Mouse (Mus musculus) lung, adult 18-20 months (tissue): ENCODE measurements at regions not wholly inside any gene's neighbourhood (a gene's known extent, or its start where the extent isn't known, plus 50 kb on each side); places are given as distances from the start of the nearest gene placed in this dataset.

Experiments used
- DNase-seq, 2 experiments: peaks; one replicate each; pipeline ENCODE4 v3.0.0; 2022; ENCODE audit warnings: mixed read lengths in 2 of 2

GRCm38 (mm10) chr19:33053199-33053867 is 296.0 kb downstream of the Pten start:
- no peak for DNase-seq

- DNase-seq: peak in 1 of 2 experiments; percentile 16
These were observed 299.1 kb downstream of the Pten start for GRCm38 (mm10) chr19:33056372-33056791.

GRCm38 (mm10) chr19:33061006-33061405 is 303.7 kb downstream of the Pten start:
- no peak for DNase-seq

DNA sequence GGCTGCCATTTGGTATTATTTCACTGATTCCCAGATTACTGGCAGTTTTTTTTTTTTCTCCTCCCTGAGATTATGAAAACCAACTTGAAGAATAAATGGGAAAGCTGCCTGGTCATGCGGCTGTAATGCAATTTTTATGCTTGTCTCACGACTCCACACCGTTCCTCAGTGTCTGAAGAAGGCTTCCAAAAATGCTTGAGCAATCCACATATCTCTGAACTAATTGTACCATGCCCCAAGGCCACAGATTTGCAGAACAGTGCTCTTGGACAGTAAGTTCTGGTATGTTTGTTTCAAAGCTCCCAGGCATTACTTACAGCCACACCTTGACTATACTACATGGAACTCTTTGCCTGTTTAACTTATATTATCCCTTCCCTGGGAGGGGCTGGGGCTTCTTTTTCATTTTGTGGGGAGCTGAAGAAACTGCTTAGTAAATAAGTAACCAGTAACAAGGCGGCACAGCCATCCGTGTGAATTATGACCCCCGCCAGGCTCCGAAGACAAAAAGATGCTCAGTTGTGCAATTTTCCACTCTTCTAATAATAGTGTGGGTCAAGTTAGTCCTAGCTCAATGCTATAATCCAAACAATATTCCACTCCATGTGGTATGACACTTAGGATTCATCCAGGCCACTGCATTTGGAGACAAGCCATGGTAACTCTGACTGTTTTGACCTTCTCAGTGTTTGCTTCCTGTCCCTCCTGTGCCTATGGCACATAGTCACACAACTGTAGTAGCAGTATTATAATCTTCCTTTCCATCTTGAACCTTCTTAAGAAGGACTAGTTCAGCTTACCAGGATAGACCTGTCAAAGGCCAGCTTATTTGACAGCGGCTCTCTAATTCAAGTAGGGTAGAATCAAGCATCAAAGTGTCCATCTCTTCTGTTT is 305.1 kb downstream of the Pten start:
- DNase-seq: peak in 1 of 2 experiments; percentile 21

GRCm38 (mm10) chr19:33065274-33066200 is 308.2 kb downstream of the Pten start:
- peak in 1 of 2 experiments; percentile 14 for DNase-seq

- peak in 1 of 2 experiments; percentile 30 for DNase-seq
These were observed 311.2 kb downstream of the Pten start for GRCm38 (mm10) chr19:33068351-33068955.

- DNase-seq: no peak
These were observed 312.5 kb downstream of the Pten start for GRCm38 (mm10) chr19:33069761-33070160.

DNA sequence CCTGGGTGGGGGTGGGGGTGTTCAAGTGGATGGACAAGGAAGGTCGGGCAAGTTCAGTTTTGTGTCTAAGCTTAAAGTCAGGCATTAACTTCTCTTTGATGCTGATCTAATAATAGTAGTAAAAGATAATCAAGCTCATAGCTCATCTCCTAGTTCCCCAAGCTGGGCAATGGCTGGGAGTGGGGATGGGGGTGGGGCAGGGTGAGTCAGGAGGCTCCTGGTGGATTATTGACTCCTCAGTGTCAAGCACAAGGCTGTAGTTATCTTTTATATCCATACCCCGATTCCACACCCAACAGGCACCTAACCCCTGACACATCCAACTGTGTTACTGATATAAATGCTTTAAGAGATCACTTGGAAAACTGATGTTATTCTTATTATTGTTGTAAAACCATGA is 315.0 kb downstream of the Pten start:
- DNase-seq: no peak

DNA sequence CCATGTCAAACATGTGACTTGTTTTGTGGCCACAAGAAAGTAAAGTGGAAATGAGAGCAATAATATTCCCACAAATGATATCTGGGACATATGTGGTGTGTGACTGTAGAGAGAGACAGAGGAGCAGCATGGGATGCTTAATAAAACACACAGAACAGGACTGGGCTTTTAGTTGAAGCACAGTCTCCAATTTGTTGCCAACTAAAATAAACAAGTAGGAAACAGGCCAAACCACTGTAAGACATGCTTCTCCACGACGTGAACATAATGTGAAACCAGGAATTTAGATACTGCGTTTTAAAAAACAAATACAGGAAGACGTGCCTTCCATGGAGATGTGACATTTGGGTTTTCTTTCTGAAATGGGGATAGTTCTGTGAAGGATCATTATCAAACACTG is 317.2 kb downstream of the Rnls start:
- no peak for DNase-seq

DNA sequence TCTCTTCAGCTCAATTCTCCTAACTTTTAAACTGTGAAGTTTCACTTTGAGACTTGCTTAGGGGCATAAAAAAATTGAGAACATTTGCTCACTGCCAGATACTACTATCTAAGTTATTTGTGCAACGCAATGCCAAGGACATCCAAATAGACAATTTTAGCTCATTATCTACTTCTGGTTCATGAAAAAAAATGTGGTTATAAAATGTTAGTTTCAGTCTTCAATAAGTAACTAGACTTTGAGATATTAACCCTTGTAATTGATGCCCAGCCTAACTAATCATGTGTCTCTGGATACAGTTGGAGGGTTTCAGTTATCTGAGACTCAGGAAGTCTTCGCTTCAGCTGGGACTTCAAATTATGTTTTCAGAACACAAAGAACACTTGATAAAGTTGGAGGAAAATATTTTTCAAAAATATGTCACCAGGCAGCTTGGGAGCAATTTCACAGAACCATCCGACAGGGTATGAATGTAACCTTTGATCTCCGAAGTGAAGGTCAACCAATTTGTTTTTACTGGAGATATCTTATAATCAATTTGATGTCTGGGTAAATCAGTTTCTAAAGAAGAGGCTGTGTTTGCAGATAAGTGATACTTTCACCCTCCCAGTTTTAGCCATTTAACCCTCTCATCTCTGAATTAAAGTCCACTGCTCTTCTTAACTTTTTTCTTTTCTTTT is 313.3 kb downstream of the Rnls start:
- no peak for DNase-seq

- DNase-seq: no peak
These were observed 312.1 kb downstream of the Rnls start for GRCm38 (mm10) chr19:33079959-33080358.

DNA sequence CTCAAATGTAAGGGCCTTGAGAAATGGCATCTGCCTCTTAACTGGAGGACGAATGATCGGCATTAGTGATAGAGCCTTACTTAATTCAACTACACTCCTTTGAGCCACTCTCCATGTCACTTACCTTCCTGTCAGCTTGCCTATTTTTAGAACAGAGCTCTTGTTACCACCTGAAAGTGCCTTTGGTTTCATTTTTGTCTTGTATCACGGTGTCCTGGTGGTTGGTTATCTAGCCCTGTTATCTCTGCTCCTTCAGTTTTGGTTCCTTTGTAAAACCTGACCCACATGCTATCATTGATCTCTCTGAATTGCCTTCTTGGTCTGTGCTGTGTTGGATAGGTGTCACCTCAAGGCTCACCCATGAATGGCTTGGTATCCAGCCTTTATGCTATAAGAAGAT is 310.6 kb downstream of the Rnls start:
- no peak for DNase-seq

- DNase-seq: no peak
These were observed 308.7 kb downstream of the Rnls start for GRCm38 (mm10) chr19:33083371-33083770.

GRCm38 (mm10) chr19:33084683-33085082 is 307.4 kb downstream of the Rnls start:
- DNase-seq: no peak
